Mouse (Mus musculus): Measurements from ENCODE around the gene Deup1. TPM values are rescaled to one million over a fixed set of nuclear protein-coding genes. Genes with fewer than 3 reads are reported as not detected.

Gene Deup1
- polyA plus RNA-seq, 2 experiments, result 0.02 TPM; not detected in 1

DNA sequence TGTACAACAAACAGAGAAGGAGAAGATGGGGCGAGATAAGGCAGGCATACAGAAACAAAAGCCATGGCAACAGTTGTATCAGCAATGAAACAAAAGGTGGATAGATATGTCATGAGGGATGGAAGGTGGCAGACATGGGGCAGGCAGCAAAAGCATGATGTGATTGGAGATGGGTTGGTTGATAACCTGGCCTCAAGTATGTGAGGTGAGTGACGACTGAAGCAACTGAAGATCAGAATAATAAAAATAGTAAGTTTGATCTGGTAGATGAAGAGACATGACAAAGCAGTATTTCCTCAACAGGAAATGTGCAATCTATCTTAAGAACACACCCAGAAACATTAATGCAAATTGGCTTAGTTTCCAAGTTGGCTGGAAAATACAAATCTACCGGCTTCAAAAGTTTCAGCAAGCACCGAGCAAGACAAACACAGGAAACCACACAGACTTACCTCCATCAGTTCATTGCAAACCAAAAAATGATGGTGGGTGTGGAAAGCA, 77.2 kb downstream of the Deup1 start:
- Histone ChIP-seq H3K27ac (no peak overlapping the region), H3K9me3 (ENCODE audit: control insufficient read depth, low read length) (no peaks in the 10 kb centered on the region), H3K4me3 (ENCODE audit: insufficient read depth in 1 of 2, low read depth in 2 of 2, low read length in 2 of 2) (no peak overlapping the region), H3K4me2 (ENCODE audit: low read depth) (no peak overlapping the region), H3K27me3 (ENCODE audit: control insufficient read depth, insufficient read depth, low read length) (no peaks in the 10 kb centered on the region), H3K36me3 (replicated peaks; ENCODE audit: control insufficient read depth, insufficient read depth, low read depth) (no peaks in the 10 kb centered on the region), H3K9ac (replicated peaks) (no peak overlapping the region), H3K4me1 (replicated peaks; ENCODE audit: control insufficient read depth in 2 of 2, insufficient read depth in 2 of 2, low read length in 1 of 2) (peaks cover 0 to 2% of the 10 kb centered on the region in 2 experiments; a peak in 1 of 4 replicates)
- ATAC-seq (ENCODE audit: insufficient read depth) (no peak), DNase-seq (ENCODE audit: low read depth in 3 of 3, low spot score in 3 of 3) (no peak)
- 28% methylated on average over 4 of the region's 4 CpGs for WGBS (ENCODE audit: insufficient replicate concordance)
- no peak for TF ChIP-seq CTCF (IDR thresholded peaks at IDR 0.05; ENCODE audit: low read depth)
- TF ChIP-seq EP300 (IDR thresholded peaks at IDR 0.05; ENCODE audit: low read depth), result no peak

DNA sequence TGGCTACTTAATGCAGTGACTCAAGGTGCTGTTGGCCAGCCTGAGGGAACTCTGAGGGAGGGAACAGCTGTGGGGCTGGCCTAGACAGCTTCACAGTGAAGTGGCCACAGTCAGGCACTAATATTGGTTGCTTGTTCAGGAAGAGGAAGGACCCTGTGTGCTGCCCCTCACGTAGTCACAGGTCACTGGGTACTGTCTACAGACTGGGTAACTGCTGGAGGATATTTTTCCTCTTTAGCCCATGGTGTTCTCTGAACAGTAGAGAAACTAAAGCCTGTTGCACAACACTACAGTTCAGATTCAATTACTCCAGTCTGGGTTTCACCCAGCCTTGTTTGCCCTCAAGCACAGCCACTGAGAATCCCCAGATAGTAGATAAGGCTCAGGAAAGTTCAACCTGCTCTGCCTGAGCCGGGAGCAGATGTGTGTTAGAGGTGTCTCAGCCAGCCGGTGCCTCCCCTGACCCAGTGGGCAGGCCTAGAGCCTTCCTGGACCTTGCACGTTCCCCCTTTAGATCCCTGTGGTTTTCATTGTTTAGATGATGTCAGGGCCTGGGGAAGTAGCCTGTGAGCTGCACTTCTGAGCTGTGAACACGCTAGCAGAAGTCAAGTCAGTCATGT, 85.9 kb downstream of the Deup1 start:
- Histone ChIP-seq H3K4me1 (replicated peaks; ENCODE audit: control insufficient read depth in 2 of 2, insufficient read depth in 2 of 2, low read length in 1 of 2) (peaks cover 0 to 25% of the 10 kb centered on the region in 2 experiments; a peak in 2 of 4 replicates), H3K4me3 (ENCODE audit: insufficient read depth in 1 of 2, low read depth in 2 of 2, low read length in 2 of 2) (no peak overlapping the region), H3K9ac (replicated peaks) (no peak overlapping the region), H3K9me3 (ENCODE audit: control insufficient read depth, low read length) (no peaks in the 10 kb centered on the region), H3K36me3 (replicated peaks; ENCODE audit: control insufficient read depth, insufficient read depth, low read depth) (no peaks in the 10 kb centered on the region), H3K27me3 (ENCODE audit: control insufficient read depth, insufficient read depth, low read length) (no peaks in the 10 kb centered on the region), H3K4me2 (ENCODE audit: low read depth) (no peak overlapping the region), H3K27ac (no peak overlapping the region)
- ATAC-seq (ENCODE audit: insufficient read depth) (peak; percentile 68), DNase-seq (ENCODE audit: low read depth in 3 of 3, low spot score in 3 of 3) (peak in 1 of 3 experiments; percentile 12)
- TF ChIP-seq CTCF (IDR thresholded peaks at IDR 0.05; ENCODE audit: low read depth), result no peak
- WGBS (ENCODE audit: insufficient replicate concordance), result 20% methylated on average over 5 of the region's 5 CpGs

DNA sequence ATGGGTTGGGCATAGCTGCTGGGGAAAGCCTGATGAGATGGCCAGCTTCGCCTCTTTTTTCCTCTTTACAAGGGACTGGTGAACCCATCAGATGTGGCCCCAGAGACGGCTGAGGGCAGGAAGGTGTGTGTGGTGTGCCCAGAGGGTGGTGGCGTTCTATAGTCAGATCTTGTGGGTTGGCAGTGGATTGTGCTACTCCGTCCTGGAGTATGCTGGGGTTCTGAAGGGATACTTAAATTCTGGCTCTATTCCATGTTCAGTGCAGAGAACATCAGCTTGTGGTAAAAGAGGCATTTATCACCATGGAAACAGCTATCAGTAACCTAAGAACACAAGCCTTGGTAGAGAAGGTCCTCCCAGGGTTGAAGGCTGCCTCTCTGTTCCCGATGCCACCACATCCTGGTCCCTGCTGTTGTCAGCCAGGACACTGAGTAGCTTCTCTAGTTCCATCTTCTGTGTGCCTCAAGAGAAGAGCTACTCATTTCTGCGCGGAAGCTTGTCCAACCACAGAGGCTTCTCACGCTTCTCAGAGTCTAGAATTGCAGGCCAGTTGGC, 88.7 kb downstream of the Deup1 start:
- H3K27ac ChIP-seq, result no peak overlapping the region
- H3K4me2 ChIP-seq (ENCODE audit: low read depth), result no peak overlapping the region
- H3K36me3 ChIP-seq (replicated peaks; ENCODE audit: control insufficient read depth, insufficient read depth, low read depth), result no peaks in the 10 kb centered on the region
- WGBS (ENCODE audit: insufficient replicate concordance), result 71% methylated on average over 8 of the region's 8 CpGs
- TF ChIP-seq EP300 (IDR thresholded peaks at IDR 0.05; ENCODE audit: low read depth), result no peak
- TF ChIP-seq CTCF (IDR thresholded peaks at IDR 0.05; ENCODE audit: low read depth), result no peak
- DNase-seq (ENCODE audit: low read depth in 3 of 3, low spot score in 3 of 3), result no peak
- no peaks in the 10 kb centered on the region for H3K27me3 ChIP-seq (ENCODE audit: control insufficient read depth, insufficient read depth, low read length)
- no peak overlapping the region for H3K9ac ChIP-seq (replicated peaks)
- ATAC-seq (ENCODE audit: insufficient read depth), result no peak
- no peak overlapping the region for H3K4me3 ChIP-seq (ENCODE audit: insufficient read depth in 1 of 2, low read depth in 2 of 2, low read length in 2 of 2)
- peaks cover 0 to 26% of the 10 kb centered on the region in 2 experiments; a peak in 2 of 4 replicates for H3K4me1 ChIP-seq (replicated peaks; ENCODE audit: control insufficient read depth in 2 of 2, insufficient read depth in 2 of 2, low read length in 1 of 2)
- no peaks in the 10 kb centered on the region for H3K9me3 ChIP-seq (ENCODE audit: control insufficient read depth, low read length)

DNA sequence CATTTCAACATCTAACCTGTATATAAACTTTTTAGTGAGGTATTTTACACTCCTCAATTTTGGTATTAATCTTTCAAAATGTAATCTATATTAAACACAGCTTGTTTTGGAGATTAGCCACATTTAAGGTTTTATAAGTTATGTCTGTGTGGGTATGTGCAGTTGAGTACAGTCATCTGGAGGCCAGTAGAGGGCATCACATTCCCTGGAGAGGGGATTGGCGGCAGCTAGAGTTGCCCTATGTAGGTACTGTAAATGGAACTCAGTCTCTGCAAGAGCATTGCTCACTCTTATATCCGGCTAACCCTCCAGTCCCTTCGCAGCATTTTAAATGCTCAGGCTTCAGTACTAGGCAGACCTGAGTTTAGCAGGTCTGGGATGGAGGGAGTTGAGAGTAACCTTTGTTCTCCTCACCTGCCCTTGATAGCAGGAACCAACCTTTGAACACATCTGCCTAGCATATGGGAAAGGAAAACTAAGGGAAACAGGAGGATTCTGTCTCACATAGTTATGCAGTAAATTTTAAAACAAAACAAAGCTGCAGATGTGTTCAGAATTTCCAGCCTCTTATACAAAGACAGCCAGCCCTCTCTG, 90.2 kb downstream of the Deup1 start:
- Histone ChIP-seq H3K36me3 (replicated peaks; ENCODE audit: control insufficient read depth, insufficient read depth, low read depth) (no peaks in the 10 kb centered on the region), H3K27ac (no peak overlapping the region), H3K4me2 (ENCODE audit: low read depth) (no peak overlapping the region), H3K9ac (replicated peaks) (no peak overlapping the region), H3K4me1 (replicated peaks; ENCODE audit: control insufficient read depth in 2 of 2, insufficient read depth in 2 of 2, low read length in 1 of 2) (peaks cover 0 to 20% of the 10 kb centered on the region in 2 experiments; a peak in 2 of 4 replicates), H3K9me3 (ENCODE audit: control insufficient read depth, low read length) (no peaks in the 10 kb centered on the region), H3K4me3 (ENCODE audit: insufficient read depth in 1 of 2, low read depth in 2 of 2, low read length in 2 of 2) (no peak overlapping the region), H3K27me3 (ENCODE audit: control insufficient read depth, insufficient read depth, low read length) (no peaks in the 10 kb centered on the region)
- 69% methylated on average over 3 of the region's 3 CpGs for WGBS (ENCODE audit: insufficient replicate concordance)
- TF ChIP-seq EP300 (IDR thresholded peaks at IDR 0.05; ENCODE audit: low read depth) (no peak), CTCF (IDR thresholded peaks at IDR 0.05; ENCODE audit: low read depth) (0 out of 2 replicates have a peak, but pooled peaks have one; percentile 11)
- ATAC-seq (ENCODE audit: insufficient read depth) (no peak), DNase-seq (ENCODE audit: low read depth in 3 of 3, low spot score in 3 of 3) (no peak)

- 0 out of 2 replicates have a peak, but pooled peaks have one; percentile 20 for ATAC-seq (ENCODE audit: insufficient read depth)
- no peak overlapping the region for H3K4me2 ChIP-seq (ENCODE audit: low read depth)
- no peak overlapping the region for H3K4me3 ChIP-seq (ENCODE audit: insufficient read depth in 1 of 2, low read depth in 2 of 2, low read length in 2 of 2)
- whole genome bisulfite sequencing (ENCODE audit: insufficient replicate concordance), result 66% methylated on average over 5 of the region's 5 CpGs
- DNase-seq (ENCODE audit: low read depth in 3 of 3, low spot score in 3 of 3), result no peak
- no peaks in the 10 kb centered on the region for H3K36me3 ChIP-seq (replicated peaks; ENCODE audit: control insufficient read depth, insufficient read depth, low read depth)
- no peaks in the 10 kb centered on the region for H3K27me3 ChIP-seq (ENCODE audit: control insufficient read depth, insufficient read depth, low read length)
- no peak for TF ChIP-seq CTCF (IDR thresholded peaks at IDR 0.05; ENCODE audit: low read depth)
- H3K27ac ChIP-seq, result no peak overlapping the region
- no peak overlapping the region for H3K9ac ChIP-seq (replicated peaks)
- H3K4me1 ChIP-seq (replicated peaks; ENCODE audit: control insufficient read depth in 2 of 2, insufficient read depth in 2 of 2, low read length in 1 of 2), result peaks cover 0 to 14% of the 10 kb centered on the region in 2 experiments; a peak in 2 of 4 replicates
- H3K9me3 ChIP-seq (ENCODE audit: control insufficient read depth, low read length), result no peaks in the 10 kb centered on the region
Observed at GRCm38 (mm10) chr9:15536861-15537426, 90.8 kb downstream of the Deup1 start.
